Mouse (Mus musculus) liver, adult 2 months (tissue): Measurements from ENCODE around the gene Mus81.

ENCODE experiments used
- CTCF ChIP-seq: fragments of 200-500 bp; IDR thresholded peaks from 2 replicates; pipeline ENCODE4 v1.5.1; 2011; ENCODE audit warnings: low read depth, low read length, control low read depth
- POLR2A ChIP-seq: fragments of 200-500 bp; IDR thresholded peaks from 2 replicates; pipeline ENCODE4 v1.6.1; 2011; ENCODE audit warnings: low read length, control low read depth; ENCODE audit not compliant: insufficient read depth; ENCODE audit errors: extremely low read depth

DNA sequence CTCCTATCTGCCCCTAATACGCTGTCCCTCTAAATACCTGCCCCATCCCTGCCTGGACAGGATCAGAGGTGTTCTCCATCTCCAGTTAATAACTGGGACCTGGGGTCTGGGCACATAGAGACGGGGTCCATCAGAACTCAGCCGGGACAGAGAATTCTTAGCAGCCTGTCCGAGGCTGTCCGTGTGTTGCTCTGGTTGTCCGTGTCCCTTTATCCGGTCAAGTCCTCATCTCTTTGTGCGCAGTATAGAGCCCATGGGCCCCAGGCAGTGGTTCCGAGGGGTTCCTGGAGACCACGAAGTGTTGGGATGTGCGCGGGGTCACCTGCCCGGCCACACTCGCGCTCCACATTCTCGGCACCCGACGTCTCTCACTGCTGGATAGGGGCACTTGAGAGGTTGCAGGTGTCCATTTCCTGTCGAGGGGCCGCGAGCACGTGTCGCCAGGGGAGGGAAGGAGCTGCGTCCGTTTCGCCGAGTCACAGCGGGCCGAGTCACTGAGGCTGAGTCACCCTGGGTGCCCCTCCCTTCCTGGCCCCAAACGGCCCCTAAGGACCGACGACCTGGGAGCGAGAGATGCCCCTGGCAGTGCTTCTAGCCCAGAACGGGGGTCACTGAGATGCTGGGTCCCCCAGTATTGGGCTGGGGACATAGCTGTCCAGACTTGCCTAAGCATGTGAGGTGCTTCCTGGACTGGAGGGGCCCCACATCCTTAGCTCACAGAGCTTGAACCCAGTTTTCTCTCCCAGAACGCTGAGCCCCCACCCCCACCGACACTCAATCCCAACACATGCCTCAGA lies 39.6 kb downstream of the Mus81 start:
- TF ChIP-seq POLR2A (no peak), CTCF (no peak)
